Mouse (Mus musculus) limb, embryonic 14.5 days (tissue): ENCODE measurements around the gene Chst12. TPM values are rescaled to one million over a fixed set of nuclear protein-coding genes. Genes with fewer than 3 reads are reported as not detected.

Experiments used
- ATAC-seq: fragments of 200-750 bp; cut with Nextera tagmentation; 2 replicates; pipeline ENCODE4 v1.8.0; 2017; ENCODE audit warnings: low read depth, moderate number of reproducible peaks, moderate TSS enrichment; ENCODE audit not compliant: low FRiP score
- DNase-seq: peaks from one replicate; pipeline ENCODE4 v3.0.0-alpha.2; 2015; ENCODE audit warnings: low spot score
- H3K27ac ChIP-seq: fragments of 300-500 bp; sonication (generic); replicated peaks from 2 replicates; pipeline ENCODE4 v1.5.1; 2014; ENCODE audit warnings: low read depth, mild to moderate bottlenecking, low read length, moderate library complexity, mixed read lengths
- H3K27me3 ChIP-seq: fragments of 300-500 bp; sonication (generic); 2 replicates; pipeline ENCODE4 v1.6.1; 2014; ENCODE audit warnings: low read length, mixed read lengths; ENCODE audit not compliant: control insufficient read depth, insufficient read depth
- H3K36me3 ChIP-seq: fragments of 300-500 bp; sonication (generic); 2 replicates; pipeline ENCODE4 v1.6.1; 2014; ENCODE audit warnings: mild to moderate bottlenecking, low read length, moderate library complexity, mixed read lengths; ENCODE audit not compliant: control insufficient read depth, insufficient read depth
- H3K4me1 ChIP-seq: fragments of 300-500 bp; sonication (generic); 2 replicates; pipeline ENCODE4 v1.6.1; 2014; ENCODE audit warnings: antibody characterized with exemption, low read length, mixed read lengths; ENCODE audit not compliant: control insufficient read depth, insufficient read depth
- H3K4me2 ChIP-seq: fragments of 300-500 bp; sonication (generic); replicated peaks from 2 replicates; pipeline ENCODE4 v1.6.1; 2014; ENCODE audit warnings: low read depth, mild to moderate bottlenecking, low read length, moderate library complexity; ENCODE audit not compliant: severe bottlenecking
- H3K4me3 ChIP-seq: fragments of 300-500 bp; sonication (generic); replicated peaks from 2 replicates; pipeline ENCODE4 v1.5.1; 2014; ENCODE audit warnings: low read length
- H3K9ac ChIP-seq: fragments of 300-500 bp; sonication (generic); 2 replicates; pipeline ENCODE4 v1.6.1; 2014; ENCODE audit warnings: mild to moderate bottlenecking, low read depth, low read length, moderate library complexity; ENCODE audit not compliant: severe bottlenecking
- H3K9me3 ChIP-seq: fragments of 300-500 bp; sonication (generic); 2 replicates; pipeline ENCODE4 v1.6.1; 2016; ENCODE audit warnings: low read length; ENCODE audit not compliant: control insufficient read depth
- POLR2A ChIP-seq: fragments of 200-500 bp; IDR thresholded peaks from 2 replicates; pipeline ENCODE4 v1.8.0; 2012; ENCODE audit warnings: inconsistent platforms, mild to moderate bottlenecking, moderate library complexity, borderline replicate concordance; ENCODE audit not compliant: insufficient read depth, insufficient read length; ENCODE audit errors: extremely low read depth
- WGBS: fragments of 180-500 bp; shearing (Covaris S2); extraction: QIAGEN DNeasy Blood & Tissue Kit; methylation state at CpG from one replicate; pipeline ENCODE4 v1.1.7; 2014; 5-methylcytosine and 5-hydroxymethylcytosine counted together
- polyA plus RNA-seq, 2 experiments: library from polyadenylated mRNA; depleted of rRNA in 1 of 2; stranded (reverse) in 1 of 2; unstranded in 1 of 2; fragments of >200 nt; fragmentation: Nextera tagmentation in 1 of 2; extraction: Ambion mirVana in 1 of 2; gene quantifications; 2 replicates each; pipeline versions ENCODE4 v1.2.1 to v1.2.3; 2012 to 2014

Chst12 gene
- polyA plus RNA-seq, 2 experiments: 22.4 to 22.9 TPM

GRCm38 (mm10) chr5:140564896-140565295, 59.5 kb downstream of the Chst12 start, which contains the start of gene Grifin:
Gene Grifin (minus strand): TSS chr5:140565071.
- H3K9ac ChIP-seq: no peak within 1 kb of the TSS
- no peak within 1 kb of the TSS for H3K27ac ChIP-seq
- H3K9me3 ChIP-seq: no peaks in the 10 kb centered on the region
- H3K4me1 ChIP-seq: peaks cover 18% of the 10 kb centered on the region
- H3K36me3 ChIP-seq: no peaks in the 10 kb centered on the region
- no peak within 1 kb of the TSS for H3K4me2 ChIP-seq
- DNase-seq: no peak
- no peaks in the 10 kb centered on the region for H3K27me3 ChIP-seq
- no peak for TF ChIP-seq POLR2A
- 82% methylated on average over 4 of the region's 4 CpGs for WGBS
- no peak for ATAC-seq
- H3K4me3 ChIP-seq: no peak within 1 kb of the TSS

GRCm38 (mm10) chr5:140565451-140565850, 60.1 kb downstream of the Chst12 start:
- ATAC-seq (0 out of 2 replicates have a peak, but pooled peaks have one; percentile 27), DNase-seq (peak; percentile 49)
- Histone ChIP-seq H3K36me3 (no peaks in the 10 kb centered on the region), H3K4me1 (peaks cover 18% of the 10 kb centered on the region), H3K9ac (no peak overlapping the region), H3K4me3 (no peak overlapping the region), H3K4me2 (no peak overlapping the region), H3K9me3 (no peaks in the 10 kb centered on the region), H3K27me3 (no peaks in the 10 kb centered on the region), H3K27ac (no peak overlapping the region)
- 49% methylated on average over 4 of the region's 5 CpGs for WGBS
- no peak for TF ChIP-seq POLR2A

DNA sequence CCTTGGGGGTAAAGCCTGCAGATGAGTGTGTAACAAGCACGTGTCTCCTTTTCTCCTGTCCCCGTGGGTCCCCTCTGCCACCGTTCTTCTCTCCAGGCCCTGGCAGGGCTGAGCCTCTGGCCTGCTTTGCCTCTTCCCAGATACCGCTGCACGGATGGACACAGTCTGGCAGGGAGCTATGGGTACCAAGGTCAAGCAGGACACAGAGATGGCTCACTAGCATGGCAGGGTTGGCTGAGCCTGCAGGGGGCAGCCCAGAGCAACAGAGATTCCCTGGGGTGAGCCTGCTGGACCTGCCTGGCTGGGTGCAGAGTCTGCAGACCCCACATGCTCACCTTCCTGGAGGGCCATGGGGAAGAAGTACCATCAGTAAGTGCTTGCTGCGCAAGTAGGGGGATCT, 60.5 kb downstream of the Chst12 start:
- H3K4me2 ChIP-seq: no peak overlapping the region
- H3K27me3 ChIP-seq: no peaks in the 10 kb centered on the region
- DNase-seq: no peak
- no peak for ATAC-seq
- no peak overlapping the region for H3K4me3 ChIP-seq
- H3K9ac ChIP-seq: no peak overlapping the region
- peaks cover 18% of the 10 kb centered on the region for H3K4me1 ChIP-seq
- no peaks in the 10 kb centered on the region for H3K36me3 ChIP-seq
- H3K9me3 ChIP-seq: no peaks in the 10 kb centered on the region
- WGBS: 77% methylated on average over 6 of the region's 6 CpGs
- no peak overlapping the region for H3K27ac ChIP-seq
- no peak for TF ChIP-seq POLR2A

GRCm38 (mm10) chr5:140566271-140566670, 60.9 kb downstream of the Chst12 start:
- 55% methylated on average over 4 of the region's 4 CpGs for WGBS
- no peak for TF ChIP-seq POLR2A
- Histone ChIP-seq H3K9me3 (no peaks in the 10 kb centered on the region), H3K9ac (no peak overlapping the region), H3K4me1 (peaks cover 18% of the 10 kb centered on the region), H3K4me3 (no peak overlapping the region), H3K27ac (no peak overlapping the region), H3K4me2 (no peak overlapping the region), H3K36me3 (no peaks in the 10 kb centered on the region), H3K27me3 (no peaks in the 10 kb centered on the region)
- DNase-seq (no peak), ATAC-seq (no peak)

DNA sequence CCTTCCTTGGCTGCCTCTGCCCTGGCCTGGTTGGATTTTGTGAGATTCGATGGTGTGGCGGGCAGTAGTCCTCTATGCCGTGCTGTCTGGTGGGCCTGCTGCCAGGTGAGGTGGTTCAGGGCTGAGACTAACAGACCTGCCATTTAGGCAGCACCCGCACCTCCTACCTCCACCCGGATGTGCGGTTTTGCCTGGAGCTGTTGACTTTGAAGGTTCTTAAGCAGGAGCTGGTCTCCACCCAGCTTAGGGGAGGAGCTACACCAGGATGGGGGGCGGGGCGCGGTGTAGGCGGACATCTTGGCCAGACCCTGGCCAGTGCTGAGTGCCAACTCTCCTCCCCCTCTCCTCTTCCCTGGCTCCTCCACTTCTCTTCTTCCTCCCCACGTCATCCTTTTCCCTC, 62.0 kb downstream of the Chst12 start:
- WGBS: 39% methylated on average over 11 of the region's 11 CpGs
- Histone ChIP-seq H3K9ac (no peak overlapping the region), H3K9me3 (no peaks in the 10 kb centered on the region), H3K36me3 (no peaks in the 10 kb centered on the region), H3K4me1 (peaks cover 18% of the 10 kb centered on the region), H3K4me2 (no peak overlapping the region), H3K4me3 (no peak overlapping the region), H3K27ac (0 out of 2 replicates have a peak overlapping the region, but pooled peaks have one; percentile 48), H3K27me3 (no peaks in the 10 kb centered on the region)
- DNase-seq (peak; percentile 54), ATAC-seq (peak; percentile 24; the same call in 1 of the 2 replicates)
- TF ChIP-seq POLR2A: no peak

DNA sequence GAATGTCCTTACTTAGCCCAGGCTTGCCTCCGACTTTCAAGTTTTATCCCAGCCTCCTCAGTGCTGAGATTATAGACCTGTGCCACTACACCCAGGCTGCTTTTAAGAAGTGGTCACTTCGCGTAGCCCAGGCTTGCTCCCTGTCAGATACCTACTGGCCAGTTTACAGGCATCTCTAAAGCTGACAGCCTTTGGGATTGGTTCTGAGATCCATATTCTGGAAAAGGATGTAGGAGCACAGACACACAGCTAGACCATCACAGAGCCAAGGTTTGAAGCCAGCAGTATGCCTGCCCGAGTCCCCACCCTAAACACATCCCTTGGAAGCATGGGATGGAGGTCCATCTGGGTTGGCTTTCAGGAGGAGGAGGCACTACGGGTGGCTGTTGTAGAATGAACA, 62.4 kb downstream of the Chst12 start:
- no peak overlapping the region for H3K9ac ChIP-seq
- H3K4me1 ChIP-seq: peaks cover 18% of the 10 kb centered on the region
- TF ChIP-seq POLR2A: no peak
- H3K9me3 ChIP-seq: no peaks in the 10 kb centered on the region
- no peak overlapping the region for H3K4me2 ChIP-seq
- DNase-seq (no peak), ATAC-seq (no peak)
- H3K4me3 ChIP-seq: no peak overlapping the region
- WGBS: 89% methylated on average over 5 of the region's 5 CpGs
- no peak overlapping the region for H3K27ac ChIP-seq
- no peaks in the 10 kb centered on the region for H3K27me3 ChIP-seq
- H3K36me3 ChIP-seq: no peaks in the 10 kb centered on the region
